Mouse (Mus musculus) lung, embryonic 14.5 days (tissue): ENCODE results near the gene Slc29a2. TPM values are rescaled to one million over a fixed set of nuclear protein-coding genes. Genes with fewer than 3 reads are reported as not detected.
A peak's percentile ranks its signal among the peaks of the same experiment; 100 is the strongest.

Experiments used
- ATAC-seq: fragments of 200-750 bp; cut with Nextera tagmentation; 2 replicates; pipeline ENCODE4 v1.8.0; 2017; ENCODE audit warnings: mild to moderate bottlenecking, moderate TSS enrichment, moderate library complexity; ENCODE audit not compliant: insufficient read depth
- DNase-seq: peaks from one replicate; pipeline ENCODE4 v3.0.0-alpha.2; 2015
- H3K27ac ChIP-seq: fragments of 300-500 bp; sonication (generic); 2 replicates; pipeline ENCODE4 v1.5.1; 2014; ENCODE audit warnings: low read depth, mild to moderate bottlenecking, moderate library complexity
- H3K27me3 ChIP-seq: fragments of 300-500 bp; sonication (generic); 2 replicates; pipeline ENCODE4 v1.6.1; 2014; ENCODE audit warnings: low read length, control low read depth; ENCODE audit not compliant: insufficient read depth
- H3K36me3 ChIP-seq: fragments of 300-500 bp; sonication (generic); 2 replicates; pipeline ENCODE4 v1.6.1; 2014; ENCODE audit warnings: control low read depth; ENCODE audit not compliant: insufficient read depth
- H3K4me1 ChIP-seq: fragments of 300-500 bp; sonication (generic); 2 replicates; pipeline ENCODE4 v1.6.1; 2014; ENCODE audit warnings: antibody characterized with exemption, control low read depth; ENCODE audit not compliant: insufficient read depth
- H3K4me2 ChIP-seq: fragments of 300-500 bp; sonication (generic); 2 replicates; pipeline ENCODE4 v1.6.1; 2014; ENCODE audit warnings: mild to moderate bottlenecking
- H3K4me3 ChIP-seq: fragments of 300-500 bp; sonication (generic); 2 replicates; pipeline ENCODE4 v1.5.1; 2014; ENCODE audit warnings: low read depth, low read length
- H3K9ac ChIP-seq: fragments of 300-500 bp; sonication (generic); 2 replicates; pipeline ENCODE4 v1.6.1; 2014
- H3K9me3 ChIP-seq: fragments of 300-500 bp; sonication (generic); 2 replicates; pipeline ENCODE4 v1.6.1; 2016; ENCODE audit warnings: low read depth, low read length, control low read depth
- CTCF ChIP-seq: IDR thresholded peaks from 2 replicates; pipeline ENCODE4 v1.5.1; 2016; ENCODE audit warnings: antibody characterized with exemption, low read depth
- WGBS: fragments of 180-500 bp; shearing (Covaris S2); extraction: QIAGEN DNeasy Blood & Tissue Kit; methylation state at CpG from one replicate; pipeline ENCODE4 v1.1.7; 2014; 5-methylcytosine and 5-hydroxymethylcytosine counted together
- polyA plus RNA-seq: library from polyadenylated mRNA; unstranded; fragments of >200 nt; fragmentation: Nextera tagmentation; extraction: Ambion mirVana; gene quantifications from 2 replicates; pipeline ENCODE4 v1.2.1, GENCODE M21; 2014

Slc29a2 gene
- polyA plus RNA-seq, 1 experiment from 2014 or later: 3.4 TPM

GRCm38 (mm10) chr19:5072389-5073019 lies 48.8 kb downstream of the Slc29a2 start:
- 0 out of 2 replicates have a peak overlapping the region, but pooled peaks have one; percentile 11 for H3K9ac ChIP-seq
- 0 out of 2 replicates have a peak, but pooled peaks have one; percentile 7 for TF ChIP-seq CTCF
- peak overlapping the region; percentile 86 for H3K27ac ChIP-seq
- 2% methylated on average over 20 of the region's 20 CpGs for WGBS
- peaks cover 24% of the 10 kb centered on the region; the same call in 1 of the 2 replicates for H3K27me3 ChIP-seq
- ATAC-seq: peak; percentile 7
- H3K36me3 ChIP-seq: no peaks in the 10 kb centered on the region
- peak; percentile 81 for DNase-seq
- peaks cover 8% of the 10 kb centered on the region; the same call in 1 of the 2 replicates for H3K4me1 ChIP-seq
- H3K9me3 ChIP-seq: no peaks in the 10 kb centered on the region
- H3K4me3 ChIP-seq: peak overlapping the region; percentile 62
- H3K4me2 ChIP-seq: peak overlapping the region; percentile 77

GRCm38 (mm10) chr19:5073028-5073427 lies 49.4 kb downstream of the Slc29a2 start:
- TF ChIP-seq CTCF: peak; percentile 75
- H3K9me3 ChIP-seq: no peaks in the 10 kb centered on the region
- H3K27me3 ChIP-seq: peaks cover 22% of the 10 kb centered on the region; the same call in 1 of the 2 replicates
- ATAC-seq: peak; percentile 10; the same call in 1 of the 2 replicates
- H3K36me3 ChIP-seq: no peaks in the 10 kb centered on the region
- WGBS: 2% methylated on average over 15 of the region's 15 CpGs
- H3K27ac ChIP-seq: peak overlapping the region; percentile 86
- H3K4me3 ChIP-seq: peak overlapping the region; percentile 62
- H3K9ac ChIP-seq: no peak overlapping the region
- H3K4me2 ChIP-seq: peak overlapping the region; percentile 77
- H3K4me1 ChIP-seq: 0 out of 2 replicates have a peak, but pooled peaks cover 6% of the 10 kb centered on the region
- DNase-seq: peak; percentile 93

GRCm38 (mm10) chr19:5073518-5073917 lies 49.9 kb downstream of the Slc29a2 start:
- peak overlapping the region; percentile 77 for H3K4me2 ChIP-seq
- no peak for DNase-seq
- 0 out of 2 replicates have a peak, but pooled peaks cover 6% of the 10 kb centered on the region for H3K4me1 ChIP-seq
- peaks cover 17% of the 10 kb centered on the region; the same call in 1 of the 2 replicates for H3K27me3 ChIP-seq
- no peaks in the 10 kb centered on the region for H3K36me3 ChIP-seq
- ATAC-seq: no peak
- TF ChIP-seq CTCF: no peak
- WGBS: 29% methylated on average over 5 of the region's 5 CpGs
- no peak overlapping the region for H3K4me3 ChIP-seq
- H3K9ac ChIP-seq: no peak overlapping the region
- no peaks in the 10 kb centered on the region for H3K9me3 ChIP-seq
- no peak overlapping the region for H3K27ac ChIP-seq

- Histone ChIP-seq H3K4me1 (no peaks in the 10 kb centered on the region), H3K4me3 (no peak overlapping the region), H3K9ac (no peak overlapping the region), H3K27ac (no peak overlapping the region), H3K27me3 (peaks cover 36% of the 10 kb centered on the region), H3K4me2 (no peak overlapping the region), H3K36me3 (no peaks in the 10 kb centered on the region), H3K9me3 (no peaks in the 10 kb centered on the region)
- DNase-seq (no peak), ATAC-seq (no peak)
- no peak for TF ChIP-seq CTCF
- 84% methylated on average over 1 of the region's 1 CpGs for WGBS
These were observed 55.6 kb downstream of the Slc29a2 start for GRCm38 (mm10) chr19:5079279-5079678.

Other genes with a start within 250 kb of the Slc29a2 start
- gene Rbm4, start 230.0 kb upstream of the Slc29a2 start, polyA plus RNA-seq: 62.8 and 69.6 TPM in 2 replicates
- gene Gm21992, start 212.2 kb upstream of the Slc29a2 start, polyA plus RNA-seq: 20.5 and 25.3 TPM in 2 replicates
- 95.8 and 101 TPM in 2 replicates for gene Rbm14, start 212.2 kb upstream of the Slc29a2 start, polyA plus RNA-seq
- 47.2 and 47.7 TPM in 2 replicates for gene Ccs, start 184.5 kb upstream of the Slc29a2 start, polyA plus RNA-seq
- gene Ccdc87, start 184.5 kb upstream of the Slc29a2 start, polyA plus RNA-seq: 0.05 TPM in 2 replicates
- gene Ctsf, start 168.7 kb upstream of the Slc29a2 start, polyA plus RNA-seq: 13.8 and 17.3 TPM in 2 replicates
- 1.5 and 1.6 TPM in 2 replicates for gene Actn3, start 146.0 kb upstream of the Slc29a2 start, polyA plus RNA-seq
- gene Zdhhc24, start 145.2 kb upstream of the Slc29a2 start, polyA plus RNA-seq: 6.2 and 7.9 TPM in 2 replicates
- gene Bbs1, start 117.2 kb upstream of the Slc29a2 start, polyA plus RNA-seq: 7.6 and 8.0 TPM in 2 replicates
- gene Dpp3, start 95.6 kb upstream of the Slc29a2 start, polyA plus RNA-seq: 84.0 and 88.6 TPM in 2 replicates
- 1.6 TPM in 2 replicates for gene Peli3, start 80.7 kb upstream of the Slc29a2 start, polyA plus RNA-seq
- 120 TPM in 2 replicates for gene Mrpl11, start 61.7 kb upstream of the Slc29a2 start, polyA plus RNA-seq
- gene Npas4, start 33.5 kb upstream of the Slc29a2 start, polyA plus RNA-seq: 0.05 TPM in 1 of 2 replicates, not detected in the other
- gene B4gat1, start 15.0 kb downstream of the Slc29a2 start, polyA plus RNA-seq: 45.8 and 47.9 TPM in 2 replicates
- gene AC124502.3, start 15.0 kb downstream of the Slc29a2 start, polyA plus RNA-seq: 1.3 and 1.8 TPM in 2 replicates
- 43.4 and 48.0 TPM in 2 replicates for gene Brms1, start 17.5 kb downstream of the Slc29a2 start, polyA plus RNA-seq
- 4.0 and 5.9 TPM in 2 replicates for gene Rin1, start 26.6 kb downstream of the Slc29a2 start, polyA plus RNA-seq
- 105 and 110 TPM in 2 replicates for gene Cd248, start 44.2 kb downstream of the Slc29a2 start, polyA plus RNA-seq
- gene Tmem151a, start 61.7 kb downstream of the Slc29a2 start, polyA plus RNA-seq: 3.1 and 4.4 TPM in 2 replicates
- 99.2 and 105 TPM in 2 replicates for gene Yif1a, start 64.7 kb downstream of the Slc29a2 start, polyA plus RNA-seq
- gene Cnih2, start 74.7 kb downstream of the Slc29a2 start, polyA plus RNA-seq: 14.8 and 15.3 TPM in 2 replicates
- gene Rab1b, start 83.2 kb downstream of the Slc29a2 start, polyA plus RNA-seq: 278 and 289 TPM in 2 replicates
- gene Klc2, start 94.7 kb downstream of the Slc29a2 start, polyA plus RNA-seq: 20.4 and 24.8 TPM in 2 replicates
- gene Pacs1, start 249.3 kb downstream of the Slc29a2 start, polyA plus RNA-seq: 27.8 and 31.8 TPM in 2 replicates